Mouse (Mus musculus) embryonic facial prominence, embryonic 15.5 days (tissue): Measurements from ENCODE around the gene 1700025G04Rik. TPM values are rescaled to one million over a fixed set of nuclear protein-coding genes. Genes with fewer than 3 reads are reported as not detected.

Source experiments
- ATAC-seq: fragments of 200-750 bp; cut with Nextera tagmentation; 2 replicates; pipeline ENCODE4 v1.8.0; 2017; ENCODE audit warnings: low read depth, moderate TSS enrichment; ENCODE audit not compliant: insufficient number of reproducible peaks, low FRiP score, low TSS enrichment
- H3K27ac ChIP-seq: fragments of 300-500 bp; sonication (generic); replicated peaks from 2 replicates; pipeline ENCODE4 v1.5.1; 2015; ENCODE audit warnings: mild to moderate bottlenecking, inconsistent platforms
- H3K27me3 ChIP-seq: fragments of 300-500 bp; sonication (generic); 2 replicates; pipeline ENCODE4 v1.6.1; 2015; ENCODE audit warnings: inconsistent platforms
- H3K36me3 ChIP-seq: fragments of 300-500 bp; sonication (generic); 2 replicates; pipeline ENCODE4 v1.6.1; 2015; ENCODE audit warnings: mild to moderate bottlenecking, inconsistent platforms
- H3K4me1 ChIP-seq: fragments of 300-500 bp; sonication (generic); 2 replicates; pipeline ENCODE4 v1.6.1; 2015; ENCODE audit warnings: inconsistent platforms
- H3K4me2 ChIP-seq: fragments of 300-500 bp; sonication (generic); replicated peaks from 2 replicates; pipeline ENCODE4 v1.6.1; 2015; ENCODE audit warnings: mild to moderate bottlenecking, inconsistent platforms
- H3K4me3 ChIP-seq: fragments of 300-500 bp; sonication (generic); replicated peaks from 2 replicates; pipeline ENCODE4 v1.5.1; 2015; ENCODE audit warnings: mild to moderate bottlenecking, inconsistent platforms
- H3K9ac ChIP-seq: fragments of 300-500 bp; sonication (generic); 2 replicates; pipeline ENCODE4 v1.6.1; 2015; ENCODE audit warnings: inconsistent platforms
- H3K9me3 ChIP-seq: fragments of 300-500 bp; sonication (generic); replicated peaks from 2 replicates; pipeline ENCODE4 v1.6.1; 2016; ENCODE audit warnings: inconsistent platforms
- WGBS: fragments of 180-500 bp; shearing (Covaris S2); methylation state at CpG from one replicate; pipeline ENCODE4 v1.1.7; 2015; 5-methylcytosine and 5-hydroxymethylcytosine counted together
- polyA plus RNA-seq: library from polyadenylated mRNA; unstranded; fragments of >200 nt; fragmentation: Nextera tagmentation; extraction: Ambion mirVana; gene quantifications from 2 replicates; pipeline ENCODE4 v1.2.1, GENCODE M21; 2015

1700025G04Rik gene
- polyA plus RNA-seq, 1 experiment from 2014 or later, result 44.9 TPM

- ATAC-seq, result no peak
- WGBS, result 80% methylated on average over 6 of the region's 6 CpGs
Observed at GRCm38 (mm10) chr1:151933605-151934004, 156.3 kb downstream of the 1700025G04Rik start.

GRCm38 (mm10) chr1:151926826-151927225, 163.1 kb downstream of the 1700025G04Rik start:
- 56% methylated on average over 8 of the region's 8 CpGs for WGBS
- Histone ChIP-seq H3K36me3 (no peaks in the 10 kb centered on the region), H3K4me2 (no peak overlapping the region), H3K4me3 (no peak overlapping the region), H3K9ac (no peak overlapping the region), H3K9me3 (no peaks in the 10 kb centered on the region), H3K4me1 (peaks cover 4% of the 10 kb centered on the region), H3K27ac (no peak overlapping the region), H3K27me3 (no peaks in the 10 kb centered on the region)
- no peak for ATAC-seq

More at GRCm38 (mm10) chr1:151933605-151934004, 156.3 kb downstream of the 1700025G04Rik start:
- Histone ChIP-seq H3K36me3 (no peaks in the 10 kb centered on the region), H3K4me2 (no peak overlapping the region), H3K4me3 (no peak overlapping the region), H3K27me3 (no peaks in the 10 kb centered on the region), H3K9me3 (no peaks in the 10 kb centered on the region), H3K9ac (no peak overlapping the region), H3K4me1 (peaks cover 7% of the 10 kb centered on the region; the same call in 1 of the 2 replicates), H3K27ac (no peak overlapping the region)

- H3K9me3 ChIP-seq, result no peaks in the 10 kb centered on the region
- H3K36me3 ChIP-seq, result no peaks in the 10 kb centered on the region
- no peak overlapping the region for H3K4me3 ChIP-seq
- H3K4me1 ChIP-seq, result peaks cover 4% of the 10 kb centered on the region
- no peak overlapping the region for H3K27ac ChIP-seq
- no peaks in the 10 kb centered on the region for H3K27me3 ChIP-seq
- H3K9ac ChIP-seq, result no peak overlapping the region
- no peak for ATAC-seq
- 58% methylated on average over 4 of the region's 4 CpGs for WGBS
- no peak overlapping the region for H3K4me2 ChIP-seq
Observed at GRCm38 (mm10) chr1:151926141-151926540, 163.8 kb downstream of the 1700025G04Rik start.

- Histone ChIP-seq H3K27me3 (no peaks in the 10 kb centered on the region), H3K4me1 (peaks cover 4% of the 10 kb centered on the region), H3K4me3 (no peak overlapping the region), H3K9ac (no peak overlapping the region), H3K36me3 (no peaks in the 10 kb centered on the region), H3K4me2 (no peak overlapping the region), H3K27ac (no peak overlapping the region), H3K9me3 (no peaks in the 10 kb centered on the region)
- 59% methylated on average over 7 of the region's 7 CpGs for WGBS
- no peak for ATAC-seq
Observed at GRCm38 (mm10) chr1:151925738-151926137, 164.2 kb downstream of the 1700025G04Rik start.

GRCm38 (mm10) chr1:151918806-151919357, 171.0 kb downstream of the 1700025G04Rik start:
- H3K4me2 ChIP-seq, result no peak overlapping the region
- WGBS, result 62% methylated on average over 9 of the region's 9 CpGs

DNA sequence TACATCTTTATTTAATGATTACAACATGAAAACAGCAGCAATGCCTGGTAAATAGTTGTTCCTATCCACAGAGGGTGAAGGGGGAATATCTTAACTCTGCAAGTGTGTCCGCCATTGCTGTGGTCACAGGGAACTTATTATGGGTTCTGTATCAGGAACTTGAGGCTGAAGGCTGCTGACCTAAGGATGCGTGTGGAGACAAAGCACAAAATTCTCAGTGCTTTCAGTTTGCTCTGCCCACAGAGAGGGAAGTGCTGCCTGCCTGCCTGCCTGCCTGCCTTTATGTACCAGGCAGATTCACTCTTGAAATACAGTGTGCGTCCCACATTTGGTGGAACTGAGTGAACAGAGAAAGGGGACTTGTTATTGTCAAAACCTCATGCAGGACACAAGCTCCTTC, 172.2 kb downstream of the 1700025G04Rik start:
- Histone ChIP-seq H3K36me3 (no peaks in the 10 kb centered on the region), H3K4me3 (no peak overlapping the region), H3K9me3 (no peaks in the 10 kb centered on the region), H3K27me3 (no peaks in the 10 kb centered on the region), H3K27ac (no peak overlapping the region), H3K9ac (no peak overlapping the region), H3K4me1 (peaks cover 8% of the 10 kb centered on the region; the same call in 1 of the 2 replicates), H3K4me2 (no peak overlapping the region)
- WGBS, result 75% methylated on average over 3 of the region's 3 CpGs
- ATAC-seq, result no peak

More at GRCm38 (mm10) chr1:151918806-151919357, 171.0 kb downstream of the 1700025G04Rik start:
- H3K27me3 ChIP-seq, result no peaks in the 10 kb centered on the region
- no peak for ATAC-seq
- H3K27ac ChIP-seq, result no peak overlapping the region
- no peaks in the 10 kb centered on the region for H3K9me3 ChIP-seq
- H3K9ac ChIP-seq, result no peak overlapping the region
- H3K4me1 ChIP-seq, result peaks cover 8% of the 10 kb centered on the region; the same call in 1 of the 2 replicates
- no peaks in the 10 kb centered on the region for H3K36me3 ChIP-seq
- H3K4me3 ChIP-seq, result no peak overlapping the region

DNA sequence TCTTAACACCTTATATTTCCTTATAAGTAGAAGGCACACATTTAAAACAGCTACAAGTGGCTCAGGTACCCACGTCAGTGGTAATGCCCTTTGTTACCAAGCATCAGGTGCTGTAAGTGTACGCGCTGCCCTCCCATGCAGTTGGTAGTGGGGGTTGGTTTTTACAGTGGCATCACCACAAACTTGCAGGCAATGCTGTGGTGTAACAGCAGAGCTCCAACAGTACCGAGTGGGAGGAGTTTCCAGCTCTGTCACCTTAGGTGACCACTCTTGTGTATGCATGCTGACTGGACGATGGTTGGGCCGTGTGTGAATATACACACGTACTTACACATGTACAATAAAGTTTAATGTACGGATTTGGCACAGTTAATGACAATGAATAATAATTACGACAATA, 175.4 kb downstream of the 1700025G04Rik start:
- Histone ChIP-seq H3K4me1 (peaks cover 8% of the 10 kb centered on the region; the same call in 1 of the 2 replicates), H3K4me3 (no peak overlapping the region), H3K4me2 (no peak overlapping the region), H3K9me3 (no peaks in the 10 kb centered on the region), H3K9ac (no peak overlapping the region), H3K27ac (no peak overlapping the region), H3K36me3 (0 out of 2 replicates have a peak, but pooled peaks cover 5% of the 10 kb centered on the region), H3K27me3 (no peaks in the 10 kb centered on the region)
- WGBS, result 91% methylated on average over 9 of the region's 9 CpGs
- no peak for ATAC-seq

- no peak overlapping the region for H3K9ac ChIP-seq
- ATAC-seq, result no peak
- H3K27ac ChIP-seq, result no peak overlapping the region
- H3K36me3 ChIP-seq, result peaks cover 9% of the 10 kb centered on the region; the same call in 1 of the 2 replicates
- H3K4me2 ChIP-seq, result no peak overlapping the region
- no peaks in the 10 kb centered on the region for H3K9me3 ChIP-seq
- H3K27me3 ChIP-seq, result no peaks in the 10 kb centered on the region
- H3K4me3 ChIP-seq, result no peak overlapping the region
- H3K4me1 ChIP-seq, result no peaks in the 10 kb centered on the region
- WGBS, result 73% methylated on average over 4 of the region's 4 CpGs
Observed at GRCm38 (mm10) chr1:151907014-151907413, 182.9 kb downstream of the 1700025G04Rik start.

GRCm38 (mm10) chr1:151900706-151901360, 189.1 kb downstream of the 1700025G04Rik start:
- 63% methylated on average over 12 of the region's 12 CpGs for WGBS
- no peak for ATAC-seq
- H3K4me2 ChIP-seq, result no peak overlapping the region
- no peaks in the 10 kb centered on the region for H3K27me3 ChIP-seq
- no peak overlapping the region for H3K9ac ChIP-seq
- no peaks in the 10 kb centered on the region for H3K36me3 ChIP-seq
- no peaks in the 10 kb centered on the region for H3K9me3 ChIP-seq
- H3K27ac ChIP-seq, result no peak overlapping the region
- H3K4me3 ChIP-seq, result no peak overlapping the region
- 0 out of 2 replicates have a peak, but pooled peaks cover 2% of the 10 kb centered on the region for H3K4me1 ChIP-seq

- no peak overlapping the region for H3K9ac ChIP-seq
- no peaks in the 10 kb centered on the region for H3K27me3 ChIP-seq
- H3K27ac ChIP-seq, result no peak overlapping the region
- 0 out of 2 replicates have a peak, but pooled peaks cover 2% of the 10 kb centered on the region for H3K4me1 ChIP-seq
- WGBS, result 88% methylated on average over 7 of the region's 7 CpGs
- no peaks in the 10 kb centered on the region for H3K36me3 ChIP-seq
- no peak overlapping the region for H3K4me3 ChIP-seq
- no peak overlapping the region for H3K4me2 ChIP-seq
- no peak for ATAC-seq
- no peaks in the 10 kb centered on the region for H3K9me3 ChIP-seq
Observed at GRCm38 (mm10) chr1:151899964-151900363, 190.0 kb downstream of the 1700025G04Rik start.

- H3K4me1 ChIP-seq, result peaks cover 14% of the 10 kb centered on the region
- no peaks in the 10 kb centered on the region for H3K27me3 ChIP-seq
- ATAC-seq, result no peak
- H3K36me3 ChIP-seq, result no peaks in the 10 kb centered on the region
- WGBS, result 89% methylated on average over 4 of the region's 4 CpGs
- H3K4me2 ChIP-seq, result no peak overlapping the region
- no peak overlapping the region for H3K27ac ChIP-seq
- H3K9me3 ChIP-seq, result no peaks in the 10 kb centered on the region
- no peak overlapping the region for H3K4me3 ChIP-seq
- H3K9ac ChIP-seq, result no peak overlapping the region
Observed at GRCm38 (mm10) chr1:151895406-151895805, 194.5 kb downstream of the 1700025G04Rik start.
